Mouse (Mus musculus) liver, embryonic 16.5 days (tissue): ENCODE results near the gene Tbc1d2b. TPM values are rescaled to one million over a fixed set of nuclear protein-coding genes. Genes with fewer than 3 reads are reported as not detected.
A peak's percentile ranks its signal among the peaks of the same experiment; 100 is the strongest.

Experiments
- ATAC-seq: fragments of 200-750 bp; cut with Nextera tagmentation; 2 replicates; pipeline ENCODE4 v1.8.0; 2017; ENCODE audit warnings: low read depth, mild to moderate bottlenecking, moderate number of reproducible peaks, moderate library complexity
- H3K27ac ChIP-seq: fragments of 300-500 bp; sonication (generic); 2 replicates; pipeline ENCODE4 v1.5.1; 2014; ENCODE audit warnings: mild to moderate bottlenecking, low read length
- H3K27me3 ChIP-seq: fragments of 300-500 bp; sonication (generic); 2 replicates; pipeline ENCODE4 v1.6.1; 2014; ENCODE audit warnings: low read depth, low read length, mixed read lengths; ENCODE audit not compliant: control insufficient read depth, insufficient read depth
- H3K36me3 ChIP-seq: fragments of 300-500 bp; sonication (generic); 2 replicates; pipeline ENCODE4 v1.6.1; 2014; ENCODE audit warnings: mild to moderate bottlenecking; ENCODE audit not compliant: control insufficient read depth, insufficient read depth
- H3K4me1 ChIP-seq: fragments of 300-500 bp; sonication (generic); 2 replicates; pipeline ENCODE4 v1.6.1; 2014; ENCODE audit warnings: low read depth, low read length, mixed read lengths; ENCODE audit not compliant: control insufficient read depth
- H3K4me2 ChIP-seq: fragments of 300-500 bp; sonication (generic); 2 replicates; pipeline ENCODE4 v1.6.1; 2014; ENCODE audit warnings: low read depth, low read length, mixed read lengths
- H3K4me3 ChIP-seq: fragments of 300-500 bp; sonication (generic); 2 replicates; pipeline ENCODE4 v1.5.1; 2014; ENCODE audit warnings: low read depth, mild to moderate bottlenecking, low read length
- H3K9ac ChIP-seq: fragments of 300-500 bp; sonication (generic); 2 replicates; pipeline ENCODE4 v1.6.1; 2014; ENCODE audit warnings: low read depth, low read length
- H3K9me3 ChIP-seq: fragments of 300-500 bp; sonication (generic); replicated peaks from 2 replicates; pipeline ENCODE4 v1.6.1; 2016; ENCODE audit warnings: low read length; ENCODE audit not compliant: control insufficient read depth
- WGBS: fragments of 180-500 bp; shearing (Covaris S2); extraction: QIAGEN DNeasy Blood & Tissue Kit; methylation state at CpG from one replicate; pipeline ENCODE4 v1.1.7; 2014; ENCODE audit not compliant: insufficient replicate concordance; 5-methylcytosine and 5-hydroxymethylcytosine counted together
- polyA plus RNA-seq: library from polyadenylated mRNA; unstranded; fragments of >200 nt; fragmentation: Nextera tagmentation; extraction: Ambion mirVana; gene quantifications from 2 replicates; pipeline ENCODE4 v1.2.1, GENCODE M21; 2015

Gene Tbc1d2b
- polyA plus RNA-seq, 1 experiment from 2014 or later = 8.3 TPM

DNA sequence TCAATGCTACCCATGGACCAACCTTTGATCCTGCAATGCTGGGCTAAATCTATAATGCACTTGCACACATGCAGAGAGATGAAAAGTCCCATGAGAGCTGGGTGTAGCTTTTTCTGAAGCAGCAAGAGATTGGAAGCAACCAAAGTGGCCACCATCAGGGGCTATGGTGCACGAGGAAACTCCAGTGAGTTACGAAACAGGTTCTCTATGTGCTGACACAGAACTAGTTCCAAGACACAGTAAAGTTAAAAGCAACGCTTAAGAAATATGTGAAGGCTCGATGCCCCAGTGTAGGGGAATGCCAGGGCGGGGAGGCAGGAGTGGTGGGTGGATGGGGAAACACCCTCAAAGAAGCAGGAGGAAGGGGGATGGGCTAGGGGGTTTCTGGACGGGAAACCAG is 61.9 kb downstream of the Tbc1d2b start:
- Histone ChIP-seq H3K9ac (no peak overlapping the region), H3K4me2 (no peak overlapping the region), H3K4me1 (no peaks in the 10 kb centered on the region), H3K27me3 (no peaks in the 10 kb centered on the region), H3K36me3 (peaks cover 62% of the 10 kb centered on the region), H3K9me3 (no peaks in the 10 kb centered on the region), H3K27ac (no peak overlapping the region), H3K4me3 (no peak overlapping the region)
- WGBS = 72% methylated on average over 6 of the region's 6 CpGs
- ATAC-seq = no peak

DNA sequence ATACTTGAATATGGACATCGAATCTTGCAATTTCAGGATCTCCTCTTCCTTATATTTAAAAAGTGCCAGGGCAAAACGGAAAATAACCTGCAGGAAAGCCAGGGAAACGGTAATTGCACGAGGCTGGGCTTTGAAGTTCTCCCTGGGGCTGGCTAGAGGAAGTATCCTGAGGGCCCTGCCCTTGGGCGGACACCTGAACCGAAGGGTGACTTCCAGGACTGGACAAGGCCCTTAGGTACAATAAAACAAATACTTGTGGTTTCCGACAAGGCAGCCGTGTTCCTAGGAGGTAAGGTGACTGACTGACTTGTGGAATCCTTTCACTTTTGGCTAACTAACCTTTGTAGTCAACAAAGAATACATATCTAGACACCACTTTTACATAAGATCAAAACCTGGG is 62.8 kb downstream of the Tbc1d2b start:
- no peaks in the 10 kb centered on the region for H3K27me3 ChIP-seq
- no peak overlapping the region for H3K9ac ChIP-seq
- H3K4me2 ChIP-seq = no peak overlapping the region
- no peak overlapping the region for H3K4me3 ChIP-seq
- WGBS = 79% methylated on average over 8 of the region's 8 CpGs
- H3K27ac ChIP-seq = no peak overlapping the region
- H3K9me3 ChIP-seq = no peaks in the 10 kb centered on the region
- H3K4me1 ChIP-seq = no peaks in the 10 kb centered on the region
- H3K36me3 ChIP-seq = peaks cover 59% of the 10 kb centered on the region
- ATAC-seq = no peak

DNA sequence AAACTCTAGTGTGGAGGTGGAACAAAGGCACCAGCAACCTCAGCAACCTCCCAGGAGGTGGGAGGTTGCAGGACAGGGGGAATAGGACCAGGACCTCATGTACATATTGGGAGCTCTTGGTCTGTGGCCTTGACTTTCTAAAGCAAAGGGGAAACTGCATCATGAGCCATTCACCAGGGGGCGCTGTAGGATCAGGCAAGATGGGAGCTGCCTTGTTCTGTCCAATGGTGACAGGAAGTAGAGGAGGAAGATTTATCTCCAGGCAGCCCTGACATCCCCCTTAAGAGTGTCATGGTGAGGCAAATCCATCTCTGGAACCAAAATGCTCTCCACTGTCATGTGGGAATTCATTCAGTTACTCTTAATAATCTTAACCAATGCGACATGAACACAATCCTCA is 64.1 kb downstream of the Tbc1d2b start:
- no peaks in the 10 kb centered on the region for H3K4me1 ChIP-seq
- WGBS = 44% methylated on average over 2 of the region's 2 CpGs
- H3K4me2 ChIP-seq = no peak overlapping the region
- ATAC-seq = peak; percentile 55
- H3K27ac ChIP-seq = no peak overlapping the region
- H3K36me3 ChIP-seq = peaks cover 55% of the 10 kb centered on the region
- no peak overlapping the region for H3K4me3 ChIP-seq
- no peaks in the 10 kb centered on the region for H3K27me3 ChIP-seq
- H3K9ac ChIP-seq = no peak overlapping the region
- H3K9me3 ChIP-seq = no peaks in the 10 kb centered on the region

DNA sequence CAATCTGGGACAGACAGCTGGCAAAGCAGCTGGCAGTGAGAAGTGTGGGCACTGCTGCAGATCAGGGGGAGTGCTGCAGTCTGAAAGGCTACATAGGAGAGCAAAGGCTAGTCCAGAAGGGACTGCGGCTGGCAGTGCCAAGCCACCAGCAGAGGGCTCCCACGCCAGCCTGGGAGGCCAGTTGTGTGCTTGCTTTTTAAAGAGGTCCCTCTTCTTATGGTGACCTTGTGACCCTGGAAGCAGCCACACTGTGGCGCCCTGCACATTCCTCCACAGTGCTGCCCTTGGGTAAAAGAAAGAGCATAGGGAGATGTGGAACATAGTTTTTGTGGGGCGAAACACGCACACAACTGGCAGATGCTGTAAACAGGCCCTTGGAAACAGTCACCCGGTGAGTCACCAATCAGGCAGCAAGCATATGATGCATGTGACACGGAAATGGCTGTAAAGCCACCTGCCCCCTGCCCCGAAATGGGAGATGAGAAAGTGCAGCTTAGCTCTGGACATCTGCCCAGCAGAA is 66.1 kb downstream of the Tbc1d2b start:
- H3K36me3 ChIP-seq = peaks cover 50% of the 10 kb centered on the region
- H3K4me2 ChIP-seq = no peak overlapping the region
- H3K4me3 ChIP-seq = no peak overlapping the region
- no peak overlapping the region for H3K9ac ChIP-seq
- no peak overlapping the region for H3K27ac ChIP-seq
- H3K27me3 ChIP-seq = no peaks in the 10 kb centered on the region
- H3K9me3 ChIP-seq = no peaks in the 10 kb centered on the region
- H3K4me1 ChIP-seq = no peaks in the 10 kb centered on the region
- WGBS = 79% methylated on average over 8 of the region's 8 CpGs
- no peak for ATAC-seq

DNA sequence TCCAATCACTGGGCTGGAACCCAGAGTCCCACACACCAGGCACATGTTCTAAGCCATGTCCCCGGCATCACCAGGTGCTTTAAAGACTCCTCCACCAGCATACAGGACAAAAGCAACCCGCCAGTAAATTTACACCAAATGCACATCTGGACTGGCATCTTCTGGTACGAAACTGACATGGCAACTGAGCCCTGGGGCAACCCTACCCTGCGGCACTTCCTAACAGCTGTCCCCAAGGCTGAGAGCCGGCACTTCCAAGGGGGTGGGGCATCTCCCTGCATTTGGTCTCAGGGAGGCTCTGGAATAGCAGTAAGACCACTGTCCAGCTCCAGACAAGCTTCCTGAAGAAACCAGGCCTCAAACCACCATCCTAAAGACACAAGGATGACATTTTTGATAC is 67.4 kb downstream of the Tbc1d2b start:
- Histone ChIP-seq H3K9ac (no peak overlapping the region), H3K27me3 (no peaks in the 10 kb centered on the region), H3K4me1 (no peaks in the 10 kb centered on the region; the same call in 1 of the 2 replicates), H3K4me3 (no peak overlapping the region), H3K36me3 (peaks cover 44% of the 10 kb centered on the region), H3K9me3 (no peaks in the 10 kb centered on the region), H3K27ac (no peak overlapping the region), H3K4me2 (no peak overlapping the region)
- 80% methylated on average over 5 of the region's 5 CpGs for WGBS
- no peak for ATAC-seq

DNA sequence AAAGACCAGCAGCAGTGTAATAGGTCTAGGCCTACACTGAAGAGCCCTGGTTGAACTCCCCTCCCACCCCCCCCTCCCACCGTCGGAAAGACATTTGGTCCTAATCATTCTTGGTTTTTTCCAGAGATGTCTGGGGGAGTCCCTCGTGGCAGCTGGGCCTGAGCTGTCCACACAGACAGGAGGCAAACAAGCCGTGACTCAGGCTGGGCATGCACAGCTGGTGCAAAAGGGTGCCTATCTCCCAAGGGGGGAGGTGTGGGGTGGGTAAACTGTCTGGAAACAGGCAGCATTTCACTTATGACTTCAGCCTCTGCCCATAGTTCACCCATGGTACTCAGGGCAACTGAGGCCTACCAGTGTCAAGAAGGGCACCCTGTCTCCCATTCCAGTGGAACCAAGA is 69.1 kb downstream of the Tbc1d2b start:
- ATAC-seq = no peak
- no peaks in the 10 kb centered on the region for H3K9me3 ChIP-seq
- no peak overlapping the region for H3K4me2 ChIP-seq
- H3K9ac ChIP-seq = no peak overlapping the region
- WGBS = 67% methylated on average over 4 of the region's 4 CpGs
- no peaks in the 10 kb centered on the region; the same call in 1 of the 2 replicates for H3K4me1 ChIP-seq
- H3K27me3 ChIP-seq = no peaks in the 10 kb centered on the region
- H3K36me3 ChIP-seq = peaks cover 33% of the 10 kb centered on the region
- no peak overlapping the region for H3K27ac ChIP-seq
- no peak overlapping the region for H3K4me3 ChIP-seq

DNA sequence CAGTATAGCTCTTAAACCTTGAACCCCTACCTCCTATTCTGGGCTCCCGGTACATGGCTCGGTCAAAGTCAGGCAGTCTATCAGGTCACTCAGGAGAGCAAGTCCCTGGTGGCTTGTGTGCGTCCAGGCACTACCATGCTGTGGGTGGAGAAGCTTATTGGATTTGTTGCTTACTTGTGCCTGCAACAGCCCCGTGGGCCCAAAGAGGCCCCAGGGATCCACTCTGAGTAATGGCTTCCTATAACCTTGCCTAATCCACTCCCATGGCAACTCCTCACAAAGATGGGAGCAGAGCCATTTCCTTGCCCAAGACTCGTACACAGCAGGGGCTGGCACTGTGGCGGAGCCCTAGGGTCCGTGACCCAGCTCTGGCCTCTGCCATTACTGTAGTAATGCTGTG is 69.5 kb downstream of the Tbc1d2b start:
- H3K36me3 ChIP-seq = peaks cover 28% of the 10 kb centered on the region
- H3K4me2 ChIP-seq = no peak overlapping the region
- no peaks in the 10 kb centered on the region for H3K9me3 ChIP-seq
- 87% methylated on average over 7 of the region's 7 CpGs for WGBS
- H3K9ac ChIP-seq = no peak overlapping the region
- no peaks in the 10 kb centered on the region; the same call in 1 of the 2 replicates for H3K4me1 ChIP-seq
- H3K27me3 ChIP-seq = no peaks in the 10 kb centered on the region
- no peak overlapping the region for H3K27ac ChIP-seq
- ATAC-seq = no peak
- no peak overlapping the region for H3K4me3 ChIP-seq

DNA sequence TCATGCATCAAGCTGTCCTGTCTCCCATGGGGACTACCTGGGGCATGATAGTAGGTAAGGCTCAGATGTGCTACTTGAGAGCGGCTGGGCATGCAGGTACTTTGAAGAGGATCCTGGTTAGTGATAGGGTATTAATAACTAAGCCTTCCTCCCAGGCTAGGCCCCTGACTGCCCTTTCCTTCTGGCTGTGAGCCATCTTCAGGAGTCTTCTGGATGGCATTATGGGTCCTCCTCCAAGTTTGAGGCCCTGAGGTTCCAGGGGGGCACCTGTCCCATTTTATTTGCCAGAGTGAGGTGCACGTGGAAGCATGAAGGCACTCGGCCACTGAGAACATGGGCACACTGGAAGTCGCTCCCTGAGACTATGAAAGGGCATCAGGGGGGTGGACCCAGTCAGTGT is 70.1 kb downstream of the Tbc1d2b start:
- WGBS = 82% methylated on average over 4 of the region's 4 CpGs
- Histone ChIP-seq H3K27ac (no peak overlapping the region), H3K4me3 (no peak overlapping the region), H3K4me1 (no peaks in the 10 kb centered on the region; the same call in 1 of the 2 replicates), H3K4me2 (no peak overlapping the region), H3K9ac (no peak overlapping the region), H3K27me3 (no peaks in the 10 kb centered on the region), H3K9me3 (no peaks in the 10 kb centered on the region), H3K36me3 (peaks cover 23% of the 10 kb centered on the region)
- ATAC-seq = no peak

DNA sequence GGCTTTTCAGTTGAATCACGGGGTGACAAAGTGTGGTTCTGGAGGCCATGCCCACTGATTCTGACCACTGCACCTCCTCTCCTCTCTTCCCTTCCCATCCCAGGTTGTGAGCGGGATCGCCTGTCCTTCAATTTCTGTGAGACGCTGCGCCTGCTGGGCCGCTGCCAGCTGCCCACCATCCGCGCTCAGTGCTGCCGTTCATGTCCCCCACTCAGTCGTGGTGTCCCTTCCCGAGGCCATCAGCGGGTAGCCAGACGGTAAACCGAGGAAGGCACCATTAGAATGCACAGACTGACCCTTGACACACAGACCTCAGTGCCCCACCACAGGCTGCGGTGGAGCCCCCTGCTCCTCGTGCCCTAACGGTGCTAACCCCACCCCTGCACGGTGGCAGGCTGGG is 71.0 kb downstream of the Tbc1d2b start:
- Histone ChIP-seq H3K4me1 (no peaks in the 10 kb centered on the region; the same call in 1 of the 2 replicates), H3K9me3 (no peaks in the 10 kb centered on the region), H3K36me3 (peaks cover 15% of the 10 kb centered on the region), H3K4me2 (no peak overlapping the region), H3K27me3 (no peaks in the 10 kb centered on the region), H3K27ac (no peak overlapping the region), H3K9ac (no peak overlapping the region), H3K4me3 (no peak overlapping the region)
- ATAC-seq = no peak
- 88% methylated on average over 18 of the region's 18 CpGs for WGBS
